Mouse (Mus musculus) T-helper 1 cell (primary cell): ENCODE data around the gene 1700037H04Rik.

Experiments used
- in situ Hi-C: fragments of 300-600 bp; cut with MboI, MseI; formaldehyde crosslinking; loops from one replicate; pipeline ENCODE4 v1.15.1; 2025; ENCODE audit warnings: high pct_unique_total_duplicates

Gene 1700037H04Rik

DNA sequence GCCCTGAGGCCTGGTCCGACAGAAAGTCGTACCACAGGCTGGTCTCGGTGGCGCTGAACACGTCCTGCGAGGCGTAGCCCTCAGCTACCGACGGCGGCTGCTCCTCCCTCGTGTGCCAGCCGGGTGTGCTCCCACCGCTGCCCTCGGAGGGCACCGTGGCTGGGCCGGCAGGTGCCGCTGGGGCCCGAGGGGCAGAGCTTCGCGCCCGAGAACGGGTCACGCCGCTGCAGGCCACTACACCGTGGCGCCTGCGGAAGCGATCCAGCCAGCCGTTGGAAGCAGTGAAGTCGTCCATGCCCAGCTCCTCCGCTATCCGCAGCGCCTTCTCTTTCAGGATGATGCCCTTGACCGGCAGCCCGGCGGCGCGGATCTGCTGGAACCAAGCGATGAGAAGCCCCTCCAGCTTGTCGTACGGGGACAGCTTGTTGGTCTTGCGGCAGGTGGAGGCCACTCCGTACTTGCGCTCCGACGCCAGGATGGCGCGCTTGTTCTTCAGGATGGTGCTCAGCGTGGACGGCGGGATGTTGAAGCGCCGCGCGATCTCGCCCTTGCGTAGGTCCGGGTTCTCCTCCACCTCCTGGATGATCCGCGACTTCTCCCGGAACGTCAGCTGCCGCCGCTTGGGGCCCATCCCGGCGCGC is 19.5 kb upstream of the 1700037H04Rik start:
- in situ Hi-C loops = loop anchor here (10.0 kb wide), 2 partner anchors 1065 to 1205 kb away; partner anchors contain the start of genes Prokr2 and Tmem230

DNA sequence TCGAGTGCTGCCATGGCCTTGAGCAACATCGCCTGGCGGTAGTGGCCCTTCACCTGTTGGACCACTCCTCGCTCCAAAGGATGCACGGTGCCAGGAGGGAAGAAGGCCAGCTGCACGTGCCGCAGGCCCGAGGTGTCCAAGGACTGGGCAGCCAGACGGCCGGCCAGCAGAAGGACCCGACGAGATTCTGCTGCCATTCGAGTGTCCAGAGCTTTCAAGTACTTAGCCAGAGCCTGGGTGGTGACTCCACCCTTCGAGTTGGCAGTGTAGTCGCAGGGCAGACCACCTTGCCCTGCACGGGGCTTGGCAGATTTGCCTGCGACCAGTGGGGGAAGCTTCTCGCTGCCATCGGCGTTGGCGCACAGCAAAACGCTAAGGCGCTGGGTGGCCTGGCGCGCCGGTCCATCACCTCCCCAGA is 19.0 kb upstream of the 1700037H04Rik start:
- in situ Hi-C loops = loop anchor here (10.0 kb wide), 2 partner anchors 1066 to 1206 kb away; partner anchors contain the start of genes Prokr2 and Tmem230

DNA sequence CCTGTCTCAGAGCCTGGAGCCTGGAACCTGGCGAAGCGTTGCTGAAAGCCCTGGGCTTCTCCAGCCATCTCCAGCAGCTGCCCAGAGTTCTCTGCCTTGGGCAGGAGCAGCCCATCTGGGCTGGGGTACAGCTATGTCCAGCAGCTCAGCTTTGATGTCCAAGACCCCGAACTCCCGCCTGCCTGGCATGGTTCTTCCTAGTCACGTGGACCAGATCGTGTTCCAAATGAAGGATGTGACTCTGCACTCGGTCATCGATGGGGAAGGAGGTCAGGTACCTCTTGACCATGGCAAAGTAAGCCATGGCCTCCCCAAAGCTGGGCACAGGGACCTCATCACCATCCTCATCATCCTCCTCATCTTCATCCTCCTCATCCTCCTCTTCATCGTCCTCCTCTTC is 18.1 kb upstream of the 1700037H04Rik start:
- in situ Hi-C loops = loop anchor here (10.0 kb wide), 2 partner anchors 1067 to 1207 kb away; partner anchors contain the start of genes Prokr2 and Tmem230

DNA sequence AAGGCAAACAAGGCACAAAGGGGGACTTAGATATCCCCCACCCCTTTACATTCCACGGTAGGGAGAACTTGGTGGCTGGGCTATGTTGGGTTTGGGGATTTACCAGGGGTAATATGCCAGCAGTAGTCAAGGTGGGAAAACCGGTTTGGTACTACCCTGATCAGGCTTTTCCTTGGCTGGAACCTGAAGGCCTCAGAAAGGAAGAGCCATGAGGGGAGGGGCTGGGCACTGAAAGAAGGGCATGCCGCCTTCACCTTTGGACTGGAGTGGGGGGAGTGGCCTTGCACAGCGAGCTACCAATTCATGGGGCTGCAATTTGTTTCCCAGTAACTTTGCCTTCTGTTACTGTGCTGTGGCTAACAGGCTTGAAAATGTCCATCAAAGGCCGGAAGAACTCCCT is 16.6 kb upstream of the 1700037H04Rik start:
- in situ Hi-C loops = loop anchor here (10.0 kb wide), 2 partner anchors 1068 to 1208 kb away; partner anchors contain the start of genes Prokr2 and Tmem230

- in situ Hi-C loops = loop anchor here (10.0 kb wide), 2 partner anchors 1069 to 1209 kb away; partner anchors contain the start of genes Prokr2 and Tmem230
Measured at GRCm38 (mm10) chr2:131175945-131176309, 16.0 kb upstream of the 1700037H04Rik start.

GRCm38 (mm10) chr2:131175286-131175944 is 15.5 kb upstream of the 1700037H04Rik start:
- in situ Hi-C loops = loop anchor here (10.0 kb wide), 2 partner anchors 1069 to 1209 kb away; partner anchors contain the start of genes Prokr2 and Tmem230

- in situ Hi-C loops = loop anchor here (10.0 kb wide), 2 partner anchors 1070 to 1210 kb away; partner anchors contain the start of genes Prokr2 and Tmem230
Measured at GRCm38 (mm10) chr2:131174700-131175099, 14.8 kb upstream of the 1700037H04Rik start.

DNA sequence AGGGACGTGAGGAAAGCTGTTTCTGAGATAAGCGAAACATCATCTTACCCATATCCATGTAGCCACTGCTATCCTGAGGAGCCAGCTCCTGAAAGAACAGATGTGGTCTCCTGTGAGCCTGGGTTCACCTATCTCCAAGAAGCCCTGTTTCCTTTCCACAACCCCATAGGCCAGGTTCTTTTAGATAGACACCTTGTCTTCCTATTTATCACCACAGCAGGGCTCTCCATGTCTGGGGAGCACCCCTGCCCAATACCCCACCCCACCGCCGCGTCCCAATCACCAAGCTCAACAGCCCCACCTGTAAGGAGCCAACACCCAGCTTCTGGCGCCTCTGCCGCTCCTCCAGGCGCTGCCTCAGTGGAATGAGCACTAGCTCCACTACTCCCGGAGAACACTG is 12.4 kb upstream of the 1700037H04Rik start:
- in situ Hi-C loops = loop anchor here (10.0 kb wide), 2 partner anchors 1072 to 1212 kb away; partner anchors contain the start of genes Prokr2 and Tmem230

DNA sequence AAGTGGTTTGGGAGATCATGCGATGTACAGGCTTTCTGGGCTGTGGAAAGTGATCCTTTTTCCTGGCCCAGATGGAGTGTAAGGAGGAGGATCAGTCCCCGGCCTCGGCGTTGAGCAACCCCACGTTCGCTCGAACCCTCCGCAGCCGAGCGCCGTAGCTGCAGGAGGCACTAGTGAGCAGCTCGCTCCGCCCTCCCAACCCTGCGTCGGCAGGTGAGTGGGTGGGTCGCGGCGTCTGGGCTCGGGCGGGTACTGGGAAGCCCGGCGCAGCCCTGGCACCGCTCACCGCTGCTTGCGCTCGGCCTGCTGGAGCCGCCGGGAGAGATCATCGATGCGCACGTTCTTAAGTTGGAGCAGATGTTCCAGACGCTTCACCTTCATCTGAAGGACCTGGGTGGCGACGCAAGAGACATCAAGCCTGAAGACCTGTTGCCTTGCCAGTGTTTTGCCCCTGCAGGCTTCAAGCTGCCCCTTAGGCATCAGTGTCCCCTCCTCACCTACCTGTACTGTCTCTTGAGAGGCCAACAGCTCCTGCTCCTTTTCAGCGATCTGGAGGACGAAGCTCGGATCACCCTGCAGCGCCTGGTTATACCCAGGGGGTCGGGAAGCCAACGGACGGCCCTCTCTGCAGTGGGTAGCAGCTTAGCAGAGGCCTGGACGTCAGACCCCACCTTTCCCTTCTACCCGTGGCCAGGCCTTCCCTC is 11.7 kb upstream of the 1700037H04Rik start:
- in situ Hi-C loops = loop anchor here (10.0 kb wide), 2 partner anchors 1073 to 1213 kb away; partner anchors contain the start of genes Prokr2 and Tmem230

- in situ Hi-C loops = loop anchor here (10.0 kb wide), 2 partner anchors 1074 to 1214 kb away; partner anchors contain the start of genes Prokr2 and Tmem230
Measured at GRCm38 (mm10) chr2:131170936-131171335, 11.1 kb upstream of the 1700037H04Rik start.

DNA sequence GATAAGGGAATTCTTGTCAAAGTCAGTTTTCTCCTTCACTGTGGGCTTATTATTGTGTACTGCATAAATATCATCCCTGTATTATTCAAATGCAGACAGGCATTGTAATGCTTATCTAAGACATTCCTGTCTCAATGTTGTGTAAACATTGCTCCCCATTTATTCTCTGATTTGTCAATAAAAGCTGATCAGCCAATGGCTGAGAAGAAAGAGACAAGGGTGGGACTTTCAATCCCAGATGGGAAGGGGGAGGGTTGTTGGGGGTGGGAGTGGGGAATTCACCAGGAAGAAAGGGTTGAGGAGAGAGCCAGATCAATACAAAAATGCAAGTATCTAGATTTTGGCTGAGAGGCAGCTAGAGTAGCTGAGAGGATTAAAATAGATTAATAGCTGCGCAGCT is 9.0 kb upstream of the 1700037H04Rik start:
- in situ Hi-C loops = no loop called here

- in situ Hi-C loops = no loop called here
Measured at GRCm38 (mm10) chr2:131167984-131168383, 8.1 kb upstream of the 1700037H04Rik start.

DNA sequence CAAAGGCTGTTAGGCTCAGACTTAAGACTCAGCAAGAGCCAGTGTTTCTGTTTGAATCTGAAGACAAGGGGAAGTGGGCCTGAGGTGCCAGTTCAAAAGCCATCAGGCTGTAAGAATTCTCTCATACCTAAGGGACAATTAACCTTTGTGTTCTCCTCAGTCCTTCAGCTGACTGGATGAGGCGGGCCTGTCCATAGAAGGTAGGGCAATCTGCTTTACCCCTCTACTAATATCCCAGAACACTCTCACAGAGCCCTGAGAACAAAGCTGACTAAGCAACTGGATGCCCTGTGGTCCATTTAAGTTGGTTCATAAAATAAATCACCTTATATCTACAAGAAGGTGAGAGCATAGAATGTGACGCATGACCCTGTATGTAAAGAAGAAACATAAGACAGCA is 6.3 kb upstream of the 1700037H04Rik start:
- in situ Hi-C loops = no loop called here

DNA sequence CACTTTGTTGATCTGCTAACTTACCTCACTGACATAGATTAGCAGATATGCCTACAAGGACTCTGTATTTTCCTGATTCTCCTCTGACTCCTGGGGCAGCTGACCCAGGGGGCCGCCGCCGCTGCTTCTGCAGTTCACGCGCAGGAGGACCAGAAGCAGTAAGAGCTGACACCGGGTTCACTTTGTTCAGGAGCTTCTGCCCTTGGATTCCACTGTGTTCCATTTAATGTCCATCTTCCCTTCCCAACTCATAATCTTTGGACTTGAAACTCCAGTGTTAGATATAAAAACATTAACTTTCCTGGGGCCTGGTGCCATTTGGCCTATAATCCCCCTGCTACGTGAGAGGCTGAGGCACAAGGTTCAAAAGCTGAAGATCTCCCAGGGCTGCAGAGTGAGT is 4.0 kb upstream of the 1700037H04Rik start:
- in situ Hi-C loops = no loop called here

DNA sequence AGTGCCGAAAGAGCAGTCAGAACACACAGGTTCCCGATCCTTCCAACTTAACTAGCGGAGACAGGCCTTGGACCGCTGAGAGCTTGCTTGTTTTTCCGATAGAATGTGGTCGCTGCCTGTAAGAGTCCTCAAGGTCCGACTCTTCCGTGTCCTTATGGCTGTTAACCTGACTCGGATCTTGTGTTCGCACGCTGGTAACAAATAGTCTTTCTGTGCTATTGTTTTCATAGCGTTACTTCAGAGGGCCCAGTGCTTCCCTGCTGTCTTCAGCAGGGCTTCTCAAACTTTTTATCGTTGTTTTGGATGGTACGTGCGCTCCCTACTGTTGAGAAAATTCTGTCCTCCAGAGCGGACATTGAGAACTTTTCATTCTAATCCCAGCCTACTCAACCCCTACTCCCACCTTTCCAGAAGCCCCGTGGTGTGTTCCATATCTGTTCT is 810 bp upstream of the 1700037H04Rik start:
- in situ Hi-C loops = no loop called here

- in situ Hi-C loops = no loop called here
Measured at GRCm38 (mm10) chr2:131159491-131159910, 380 bp downstream of the 1700037H04Rik start.

DNA sequence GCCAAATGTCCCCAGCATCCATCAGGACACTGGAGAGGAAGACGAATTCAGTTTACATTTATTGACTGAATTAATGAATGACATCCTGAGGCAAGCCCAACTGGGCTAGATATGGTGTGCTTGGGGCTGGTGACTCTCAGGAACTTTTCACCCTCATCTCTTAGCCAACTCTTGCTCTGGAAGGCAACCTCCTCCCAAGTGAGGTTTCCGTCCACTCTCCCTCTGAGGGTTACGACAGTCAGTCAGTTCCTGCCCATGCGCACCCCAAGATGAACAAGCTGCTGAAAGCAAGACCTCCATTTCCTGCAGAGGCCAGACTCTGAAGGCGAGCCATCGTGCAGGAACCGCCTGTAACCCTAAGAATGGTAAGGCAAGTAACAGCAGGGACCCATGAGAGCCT is 2.9 kb downstream of the 1700037H04Rik start:
- in situ Hi-C loops = no loop called here

DNA sequence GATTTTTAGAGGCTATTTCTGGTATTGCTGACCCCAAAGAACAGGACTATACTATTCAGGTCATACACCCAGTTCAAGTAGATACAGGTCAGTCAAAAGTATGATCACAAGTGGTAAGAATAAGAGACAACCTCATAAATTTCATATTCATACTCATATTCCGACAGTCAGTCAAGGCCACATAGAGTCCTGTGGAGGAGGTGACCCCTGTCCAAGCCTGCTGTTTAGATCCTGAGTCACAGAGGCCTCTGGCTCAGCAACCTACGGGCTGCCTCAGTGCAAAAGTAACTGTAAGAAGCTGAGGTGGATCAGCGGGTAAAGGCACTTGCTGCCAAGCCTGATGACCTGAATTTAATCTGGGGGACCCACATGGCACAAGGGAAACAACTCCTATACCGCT is 5.8 kb downstream of the 1700037H04Rik start:
- in situ Hi-C loops = no loop called here

DNA sequence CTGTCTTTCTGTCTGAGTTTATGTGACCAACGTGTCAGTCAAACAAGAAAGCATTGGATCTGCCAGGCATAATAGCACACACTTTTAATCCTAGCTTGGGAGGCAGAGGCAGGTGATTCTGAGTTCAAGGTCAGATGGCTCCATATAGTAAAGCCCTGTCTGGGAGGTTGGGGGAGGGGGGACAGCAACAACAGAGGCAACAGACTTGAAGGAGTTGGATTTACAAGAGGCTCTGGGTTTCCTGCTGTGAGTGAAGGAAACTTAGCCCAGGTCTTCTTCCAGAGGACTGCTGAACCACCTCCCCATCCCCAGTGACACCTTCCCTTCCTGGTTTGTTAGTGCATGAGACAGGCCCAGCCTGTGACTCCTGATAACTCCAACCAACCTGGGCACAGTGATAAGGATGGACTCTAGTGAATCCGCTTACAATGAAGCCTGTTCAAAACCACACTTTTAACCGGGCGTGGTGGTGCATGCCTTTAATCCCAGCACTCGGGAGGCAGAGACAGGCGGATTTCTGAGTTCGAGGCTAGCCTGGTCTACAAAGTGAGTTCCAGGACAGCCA is 7.6 kb downstream of the 1700037H04Rik start:
- in situ Hi-C loops = no loop called here

DNA sequence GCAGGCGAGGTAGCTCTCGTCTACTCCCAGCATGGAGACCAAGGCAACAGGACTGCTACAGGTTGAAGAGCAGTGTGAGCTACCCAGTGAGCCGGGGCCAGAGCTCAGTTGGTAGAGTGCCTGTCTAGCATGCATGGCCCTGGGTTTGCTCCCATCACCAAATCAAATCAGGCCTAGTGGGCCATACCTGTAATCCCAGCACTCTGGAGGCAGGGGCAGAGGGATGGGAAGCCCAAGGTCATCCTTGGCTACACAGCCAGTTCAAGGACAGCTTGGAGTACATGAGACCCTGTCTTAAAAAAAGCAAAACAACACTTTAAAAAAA is 10.7 kb downstream of the 1700037H04Rik start:
- in situ Hi-C loops = no loop called here
